Mouse (Mus musculus): Measurements from ENCODE around the gene Cadps2. TPM values are rescaled to one million over a fixed set of nuclear protein-coding genes. Genes with fewer than 3 reads are reported as not detected.

The Cadps2 gene
- total and polyA plus RNA-seq, 3 experiments: not detected

DNA sequence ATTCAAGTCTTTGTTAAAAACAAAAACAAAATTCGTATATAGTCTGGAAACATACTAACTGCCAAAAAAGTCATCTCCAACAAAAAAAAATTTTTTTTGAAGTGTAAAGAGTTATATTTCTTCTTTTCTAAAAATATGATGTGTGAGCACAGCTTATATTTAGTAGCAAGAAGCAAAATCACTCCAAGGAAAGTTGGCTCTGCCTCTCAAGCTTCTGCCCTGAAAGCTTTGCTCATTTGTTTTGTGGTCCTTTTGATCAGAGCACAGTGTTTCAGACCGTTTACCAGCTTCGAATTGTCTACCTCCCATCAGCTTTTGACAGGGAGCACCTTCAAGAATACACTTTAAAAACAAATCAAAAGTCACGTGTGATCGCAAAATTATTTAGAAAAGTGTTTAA is 99.2 kb downstream of the Cadps2 start:
- TF ChIP-seq CHD2 (IDR thresholded peaks at IDR 0.05; ENCODE audit: low read length) (no peak), HCFC1 (IDR thresholded peaks at IDR 0.05; ENCODE audit: low read depth, low read length) (no peak), UBTF (IDR thresholded peaks at IDR 0.05; ENCODE audit: low read depth, low read length) (no peak), RAD21 (IDR thresholded peaks at IDR 0.05; ENCODE audit: low read depth, low read length) (no peak), RCOR1 (conservative IDR thresholded peaks at IDR 0.05; ENCODE audit: low read depth, low read length) (no peak), TCF12 (IDR thresholded peaks at IDR 0.05; ENCODE audit: low read depth, low read length) (no peak), CTCF (conservative IDR thresholded peaks at IDR 0.05 in 1 of 2, IDR thresholded peaks at IDR 0.05 in 1 of 2; ENCODE audit: low read depth in 2 of 2, low read length in 2 of 2) (no peak), JUN (IDR thresholded peaks at IDR 0.05; ENCODE audit: insufficient read depth, low read depth, low read length) (no peak), MAFK (IDR thresholded peaks at IDR 0.05; ENCODE audit: insufficient replicate concordance, low read length) (no peak), GABPA (IDR thresholded peaks at IDR 0.05; ENCODE audit: insufficient replicate concordance, low read depth, low read length) (no peak), USF2 (conservative IDR thresholded peaks at IDR 0.05; ENCODE audit: low read depth, low read length) (no peak), NRF1 (IDR thresholded peaks at IDR 0.05; ENCODE audit: low read depth, low read length) (no peak), BHLHE40 (IDR thresholded peaks at IDR 0.05; ENCODE audit: low read depth, low read length) (no peak), MAZ (IDR thresholded peaks at IDR 0.05; ENCODE audit: low read depth, low read length) (no peak), KAT2A (IDR thresholded peaks at IDR 0.05; ENCODE audit: insufficient replicate concordance, low read length) (no peak), CHD1 (IDR thresholded peaks at IDR 0.05; ENCODE audit: low read depth, low read length) (no peak), ZC3H11A (IDR thresholded peaks at IDR 0.05; ENCODE audit: low read depth, low read length) (no peak), NELFE (IDR thresholded peaks at IDR 0.05; ENCODE audit: low read depth, low read length) (no peak)
- Histone ChIP-seq H3K79me2 (replicated peaks; ENCODE audit: control insufficient read depth, extremely low read depth, insufficient read depth, poor library complexity, severe bottlenecking) (no peaks in the 10 kb centered on the region), H3K4me3 (replicated peaks in 1 of 3; ENCODE audit: low read depth in 2 of 3, low read length in 2 of 3, poor library complexity in 1 of 3) (no peak overlapping the region), H3K9me3 (replicated peaks; ENCODE audit: low read length) (no peaks in the 10 kb centered on the region), H3K27me3 (replicated peaks) (no peaks in the 10 kb centered on the region), H3K36me3 (replicated peaks in 1 of 2; ENCODE audit: control insufficient read depth in 1 of 2, insufficient read depth in 1 of 2, low read length in 1 of 2) (no peaks in the 10 kb centered on the region), H3K9ac (ENCODE audit: insufficient read depth, low read depth) (no peak overlapping the region), H3K4me1 (ENCODE audit: control insufficient read depth in 1 of 2, insufficient read depth in 2 of 2) (no peaks in the 10 kb centered on the region), H3K4me2 (ENCODE audit: insufficient read depth, low read depth, poor library complexity, severe bottlenecking) (no peak overlapping the region), H3K27ac (ENCODE audit: insufficient read depth, low read depth) (no peak overlapping the region)
- dilution Hi-C loops (cut with MboI; ENCODE audit: extremely low pct_ligation_motif_present, extremely low pct_unique_long_range_greater_than_20kb, low sequenced_read_pairs) (no loop called here), in situ Hi-C loops (cut with MboI; ENCODE audit: low pct_ligation_motif_present, low pct_unique_long_range_greater_than_20kb, low sequenced_read_pairs) (no loop called here)
- DNase-seq (ENCODE audit: extremely low read depth): no peak

DNA sequence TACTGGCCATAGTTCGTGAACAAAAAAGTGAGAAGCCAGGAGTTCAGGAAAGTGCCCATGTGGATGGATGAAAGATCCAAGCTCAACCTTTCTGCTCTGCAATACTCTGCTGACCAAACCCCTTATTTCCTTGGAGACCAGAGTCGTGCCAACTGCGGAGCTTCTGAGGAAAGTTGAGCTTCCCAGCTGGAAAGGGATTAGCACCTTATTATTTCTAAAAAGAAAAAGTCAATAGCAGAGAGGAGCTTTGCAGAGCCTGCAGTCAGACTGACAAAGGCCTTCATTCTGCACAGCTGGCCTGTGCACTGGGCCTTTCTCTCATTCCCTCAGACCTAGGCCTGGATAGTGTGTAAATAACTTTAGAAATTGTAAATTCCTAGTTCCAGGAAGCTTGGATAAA is 106.5 kb downstream of the Cadps2 start:
- TF ChIP-seq ZMIZ1 (IDR thresholded peaks at IDR 0.05; ENCODE audit: low read depth, low read length) (no peak), NRF1 (IDR thresholded peaks at IDR 0.05; ENCODE audit: low read depth, low read length) (no peak), TBP (conservative IDR thresholded peaks at IDR 0.05; ENCODE audit: low read depth, low read length) (no peak), MYC (IDR thresholded peaks at IDR 0.05; ENCODE audit: low read depth, low read length) (no peak)
- no peak for DNase-seq (ENCODE audit: extremely low read depth)
- Histone ChIP-seq H3K36me3 (replicated peaks in 1 of 2; ENCODE audit: control insufficient read depth in 1 of 2, insufficient read depth in 1 of 2, low read length in 1 of 2) (no peaks in the 10 kb centered on the region), H3K27me3 (replicated peaks) (no peaks in the 10 kb centered on the region), H3K27ac (ENCODE audit: insufficient read depth, low read depth) (no peak overlapping the region), H3K9me3 (replicated peaks; ENCODE audit: low read length) (no peaks in the 10 kb centered on the region), H3K4me2 (ENCODE audit: insufficient read depth, low read depth, poor library complexity, severe bottlenecking) (no peak overlapping the region), H3K4me1 (ENCODE audit: control insufficient read depth in 1 of 2, insufficient read depth in 2 of 2) (no peaks in the 10 kb centered on the region), H3K9ac (ENCODE audit: insufficient read depth, low read depth) (no peak overlapping the region), H3K4me3 (replicated peaks in 1 of 3; ENCODE audit: low read depth in 2 of 3, low read length in 2 of 3, poor library complexity in 1 of 3) (no peak overlapping the region), H3K79me2 (replicated peaks; ENCODE audit: control insufficient read depth, extremely low read depth, insufficient read depth, poor library complexity, severe bottlenecking) (no peaks in the 10 kb centered on the region)
- in situ Hi-C loops (cut with MboI; ENCODE audit: low pct_ligation_motif_present, low pct_unique_long_range_greater_than_20kb, low sequenced_read_pairs): no loop called here
- dilution Hi-C loops (cut with MboI; ENCODE audit: extremely low pct_ligation_motif_present, extremely low pct_unique_long_range_greater_than_20kb, low sequenced_read_pairs): no loop called here

Data from CH12.LX (cell line).